Mouse (Mus musculus) kidney, adult 9 months (tissue): ENCODE measurements around the gene Dph5.
"Not testable (repeated sequence)": the region's sequence is repeated elsewhere in the genome, so short reads cannot be mapped to it uniquely, and the experiment has no call there.

ENCODE experiments used
- DNase-seq: peaks from one replicate; pipeline ENCODE4 v3.0.0; 2022

Gene Dph5

GRCm38 (mm10) chr3:115893166-115893565 is 5.5 kb downstream of the Dph5 start:
- DNase-seq, result no peak

- DNase-seq, result no peak
Observed at GRCm38 (mm10) chr3:115898354-115898948, 10.8 kb downstream of the Dph5 start.

GRCm38 (mm10) chr3:115902301-115902956 is 14.8 kb downstream of the Dph5 start:
- no peak for DNase-seq

GRCm38 (mm10) chr3:115905067-115905466 is 17.4 kb downstream of the Dph5 start:
- no peak for DNase-seq

GRCm38 (mm10) chr3:115905567-115905966 is 17.9 kb downstream of the Dph5 start:
- DNase-seq, result no peak

- DNase-seq, result not testable (repeated sequence)
Observed at GRCm38 (mm10) chr3:115907406-115907805, 19.8 kb downstream of the Dph5 start.

GRCm38 (mm10) chr3:115924401-115925190 is 37.0 kb downstream of the Dph5 start:
- DNase-seq, result peak; percentile 19

- no peak for DNase-seq
Observed at GRCm38 (mm10) chr3:115926531-115926930, 38.9 kb downstream of the Dph5 start.

GRCm38 (mm10) chr3:115931701-115932100 is 44.1 kb downstream of the Dph5 start:
- no peak for DNase-seq

GRCm38 (mm10) chr3:115933293-115934186 is 45.9 kb downstream of the Dph5 start:
- no peak for DNase-seq

GRCm38 (mm10) chr3:115936734-115937599 is 49.3 kb downstream of the Dph5 start:
- DNase-seq, result peak; percentile 64

GRCm38 (mm10) chr3:115937807-115938206 is 50.2 kb downstream of the Dph5 start:
- DNase-seq, result no peak

GRCm38 (mm10) chr3:115940510-115940909 is 52.9 kb downstream of the Dph5 start:
- no peak for DNase-seq

- DNase-seq, result no peak
Observed at GRCm38 (mm10) chr3:115941464-115941863, 53.8 kb downstream of the Dph5 start.

GRCm38 (mm10) chr3:115944376-115944775 is 56.7 kb downstream of the Dph5 start:
- no peak for DNase-seq

GRCm38 (mm10) chr3:115946272-115946671 is 58.6 kb downstream of the Dph5 start:
- DNase-seq, result no peak

GRCm38 (mm10) chr3:115949220-115949920 is 61.7 kb downstream of the Dph5 start:
- no peak for DNase-seq

GRCm38 (mm10) chr3:115949921-115950877 is 62.6 kb downstream of the Dph5 start:
- DNase-seq, result no peak

- peak; percentile 13 for DNase-seq
Observed at GRCm38 (mm10) chr3:115951221-115951620, 63.6 kb downstream of the Dph5 start.

- no peak for DNase-seq
Observed at GRCm38 (mm10) chr3:115952356-115952755, 64.7 kb downstream of the Dph5 start.
